Mouse (Mus musculus): ENCODE results near the gene Carhsp1.

The Carhsp1 gene

GRCm38 (mm10) chr16:8685087-8685486 lies 13.1 kb upstream of the Carhsp1 start:
- TF ChIP-seq GATA4 (IDR thresholded peaks at IDR 0.05; ENCODE audit: insufficient replicate concordance, low read length), result no peak

GRCm38 (mm10) chr16:8680470-8680869 lies 8.5 kb upstream of the Carhsp1 start, which contains the start of gene Gm5767:
Gm5767 (plus strand) TSS chr16:8680770.
- TF ChIP-seq GATA4 (IDR thresholded peaks at IDR 0.05; ENCODE audit: insufficient replicate concordance, low read length), result no peak

GRCm38 (mm10) chr16:8679780-8680179 lies 7.8 kb upstream of the Carhsp1 start:
- no peak for TF ChIP-seq GATA4 (IDR thresholded peaks at IDR 0.05; ENCODE audit: insufficient replicate concordance, low read length)

- TF ChIP-seq GATA4 (IDR thresholded peaks at IDR 0.05; ENCODE audit: insufficient replicate concordance, low read length), result no peak
Observed at GRCm38 (mm10) chr16:8678676-8679075, 6.7 kb upstream of the Carhsp1 start.

- peak; percentile 65; the same call in 1 of the 2 replicates for TF ChIP-seq GATA4 (IDR thresholded peaks at IDR 0.05; ENCODE audit: insufficient replicate concordance, low read length)
Observed at GRCm38 (mm10) chr16:8678035-8678434, 6.1 kb upstream of the Carhsp1 start.

GRCm38 (mm10) chr16:8676800-8677199 lies 4.8 kb upstream of the Carhsp1 start:
- TF ChIP-seq GATA4 (IDR thresholded peaks at IDR 0.05; ENCODE audit: insufficient replicate concordance, low read length), result no peak

GRCm38 (mm10) chr16:8676228-8676627 lies 4.3 kb upstream of the Carhsp1 start:
- no peak for TF ChIP-seq GATA4 (IDR thresholded peaks at IDR 0.05; ENCODE audit: insufficient replicate concordance, low read length)

GRCm38 (mm10) chr16:8675559-8675958 lies 3.6 kb upstream of the Carhsp1 start:
- no peak for TF ChIP-seq GATA4 (IDR thresholded peaks at IDR 0.05; ENCODE audit: insufficient replicate concordance, low read length)

GRCm38 (mm10) chr16:8674165-8674564 lies 2.2 kb upstream of the Carhsp1 start:
- no peak for TF ChIP-seq GATA4 (IDR thresholded peaks at IDR 0.05; ENCODE audit: insufficient replicate concordance, low read length)

- TF ChIP-seq GATA4 (IDR thresholded peaks at IDR 0.05; ENCODE audit: insufficient replicate concordance, low read length), result no peak
Observed at GRCm38 (mm10) chr16:8673343-8673742, 1.4 kb upstream of the Carhsp1 start.

- no peak for TF ChIP-seq GATA4 (IDR thresholded peaks at IDR 0.05; ENCODE audit: insufficient replicate concordance, low read length)
Observed at GRCm38 (mm10) chr16:8672811-8673210, 856 bp upstream of the Carhsp1 start.

- TF ChIP-seq GATA4 (IDR thresholded peaks at IDR 0.05; ENCODE audit: insufficient replicate concordance, low read length), result peak; percentile 69; the same call in 1 of the 2 replicates
Observed at GRCm38 (mm10) chr16:8672350-8672687, 364 bp upstream of the Carhsp1 start.

GRCm38 (mm10) chr16:8670041-8671035 lies 1.6 kb downstream of the Carhsp1 start:
- TF ChIP-seq GATA4 (IDR thresholded peaks at IDR 0.05; ENCODE audit: insufficient replicate concordance, low read length), result no peak

GRCm38 (mm10) chr16:8669432-8669831 lies 2.5 kb downstream of the Carhsp1 start:
- no peak for TF ChIP-seq GATA4 (IDR thresholded peaks at IDR 0.05; ENCODE audit: insufficient replicate concordance, low read length)

- no peak for TF ChIP-seq GATA4 (IDR thresholded peaks at IDR 0.05; ENCODE audit: insufficient replicate concordance, low read length)
Observed at GRCm38 (mm10) chr16:8668386-8668785, 3.6 kb downstream of the Carhsp1 start.

GRCm38 (mm10) chr16:8667814-8668213 lies 4.1 kb downstream of the Carhsp1 start:
- no peak for TF ChIP-seq GATA4 (IDR thresholded peaks at IDR 0.05; ENCODE audit: insufficient replicate concordance, low read length)
